ENCODE assay signal across 12 mouse cellular contexts in genomic region chr7:100276397-100276796, GRCm38 (mm10). TPM values are rescaled to one million over a fixed set of nuclear protein-coding genes. Genes with fewer than 3 reads are reported as not detected.
DNase-seq lines count a peak whose midpoint lies in the region; ATAC-seq and TF ChIP-seq lines count a peak whose summit lies in the region.
"Had no signal": no experiment of that assay in that cellular context is flagged by ENCODE, and none has a peak within 500 bp of the region (broad histone marks: within the 10 kb centered on the region; RNA-seq: fewer than 3 reads in every experiment).

No protein-coding gene starts in this region.

- no peaks in the 10 kb centered on the region for H3K4me1 ChIP-seq in heart, adult 2 months (ENCODE audit: control insufficient read depth, insufficient read depth, low read length)
- H3K4me1 ChIP-seq in heart, embryonic 12.5 days (replicated peaks), result peaks cover 4% of the 10 kb centered on the region; the same call in 1 of the 2 replicates
- H3K4me1 ChIP-seq in lung, postnatal 0 days (ENCODE audit: insufficient read depth, low read depth, low read length), result no peaks in the 10 kb centered on the region
- H3K4me1 ChIP-seq in G1E (ENCODE audit: insufficient read depth, low read depth, low read length), result no peaks in the 10 kb centered on the region
- H3K4me1 ChIP-seq: embryonic facial prominence, embryonic 15.5 days; limb, embryonic 13.5 days; stomach, embryonic 15.5 days had no signal

- intact Hi-C loops in heart, adult 2 months (cut with DNase I), result no loop called here
- intact Hi-C loops in left cerebral cortex, postnatal 25 days (cut with DNase I), result loop anchor here (10.0 kb wide), 1 partner anchor 118 kb away; no protein-coding TSS in a partner anchor

- H3K79me2 ChIP-seq in heart, adult 2 months (replicated peaks; ENCODE audit: control insufficient read depth, insufficient read depth, low read length), result no peaks in the 10 kb centered on the region

- peak; percentile 74 for TF ChIP-seq CTCF in heart, adult 2 months (IDR thresholded peaks at IDR 0.05)
- TF ChIP-seq CTCF in lung, postnatal 0 days (IDR thresholded peaks at IDR 0.05), result peak; percentile 62
- TF ChIP-seq CTCF in G1E (IDR thresholded peaks at IDR 0.05; ENCODE audit: low read depth, low read length), result peak; percentile 28; the same call in 1 of the 2 replicates

- H3K27me3 ChIP-seq in heart, adult 2 months (ENCODE audit: control insufficient read depth, insufficient read depth, low read length), result no peaks in the 10 kb centered on the region
- H3K27me3 ChIP-seq in heart, embryonic 12.5 days (replicated peaks), result no peaks in the 10 kb centered on the region
- no peaks in the 10 kb centered on the region for H3K27me3 ChIP-seq in lung, postnatal 0 days (replicated peaks; ENCODE audit: insufficient read depth, low read length)
- 0 out of 2 replicates have a peak, but pooled peaks cover 3% of the 10 kb centered on the region for H3K27me3 ChIP-seq in G1E (ENCODE audit: insufficient read depth, low read length)
- H3K27me3 ChIP-seq: embryonic facial prominence, embryonic 15.5 days; limb, embryonic 13.5 days; stomach, embryonic 15.5 days had no signal

- no peak overlapping the region for H3K27ac ChIP-seq in heart, adult 2 months
- no peak overlapping the region for H3K27ac ChIP-seq in heart, embryonic 12.5 days (ENCODE audit: poor library complexity, severe bottlenecking)
- H3K27ac ChIP-seq in lung, postnatal 0 days (ENCODE audit: low read length), result no peak overlapping the region
- H3K27ac ChIP-seq: embryonic facial prominence, embryonic 15.5 days; limb, embryonic 13.5 days; stomach, embryonic 15.5 days had no signal

- H3K4me3 ChIP-seq in heart, adult 2 months, result no peak overlapping the region
- H3K4me3 ChIP-seq in heart, embryonic 12.5 days, result no peak overlapping the region
- H3K4me3 ChIP-seq in lung, postnatal 0 days (ENCODE audit: low read depth, low read length), result no peak overlapping the region
- no peak overlapping the region for H3K4me3 ChIP-seq in G1E (ENCODE audit: low read depth, low read length)
- H3K4me3 ChIP-seq: embryonic facial prominence, embryonic 15.5 days; limb, embryonic 13.5 days; stomach, embryonic 15.5 days had no signal

- no peak for TF ChIP-seq POLR2A in heart, adult 2 months (IDR thresholded peaks at IDR 0.05; ENCODE audit: insufficient read depth, low read depth, low read length)

- ATAC-seq in heart, embryonic 12.5 days (ENCODE audit: insufficient number of reproducible peaks, low FRiP score), result no peak
- no peak for ATAC-seq in lung, postnatal 0 days
- ATAC-seq in G1E (ENCODE audit: extremely low read depth, insufficient number of reproducible peaks, low FRiP score, poor library complexity, severe bottlenecking), result no peak
- peak; percentile 39; the same call in 1 of the 2 replicates for ATAC-seq in megakaryocyte progenitor cell, adult 5-6 weeks (replicated peaks; ENCODE audit: poor library complexity)

- no peaks in the 10 kb centered on the region for H3K9me3 ChIP-seq in heart, embryonic 12.5 days (replicated peaks)
- no peaks in the 10 kb centered on the region for H3K9me3 ChIP-seq in lung, postnatal 0 days (ENCODE audit: low read length)
- no peaks in the 10 kb centered on the region for H3K9me3 ChIP-seq in G1E (replicated peaks)
- H3K9me3 ChIP-seq: embryonic facial prominence, embryonic 15.5 days; limb, embryonic 13.5 days; stomach, embryonic 15.5 days had no signal

- no peak for DNase-seq in heart, adult 2 months
- peak; percentile 44 for DNase-seq in lung, postnatal 0 days (ENCODE audit: low spot score)
- no peak for DNase-seq in lung, postnatal 4 days
- DNase-seq in G1E (ENCODE audit: low spot score), result no peak
- DNase-seq in adrenal gland, postnatal 10 days, result no peak
- no peak for DNase-seq in left cerebral cortex, postnatal 25 days (ENCODE audit: low spot score in 2 of 2)
- DNase-seq: heart, postnatal 36 days had no signal

- H3K4me2 ChIP-seq in heart, embryonic 12.5 days, result no peak overlapping the region
- no peak overlapping the region for H3K4me2 ChIP-seq in lung, postnatal 0 days (replicated peaks; ENCODE audit: low read depth, low read length)
- H3K4me2 ChIP-seq: embryonic facial prominence, embryonic 15.5 days; limb, embryonic 13.5 days; stomach, embryonic 15.5 days had no signal

- WGBS in heart, adult 2 months, result 53% methylated on average over 2 of the region's 2 CpGs
- WGBS in heart, embryonic 12.5 days, result 32% methylated on average over 2 of the region's 2 CpGs
- 36% methylated on average over 2 of the region's 2 CpGs for WGBS in lung, postnatal 0 days

- H3K9ac ChIP-seq in heart, adult 2 months (ENCODE audit: low read depth, low read length), result no peak overlapping the region
- H3K9ac ChIP-seq in heart, embryonic 12.5 days, result no peak overlapping the region
- no peak overlapping the region for H3K9ac ChIP-seq in lung, postnatal 0 days (replicated peaks; ENCODE audit: low read depth)
- H3K9ac ChIP-seq: embryonic facial prominence, embryonic 15.5 days; limb, embryonic 13.5 days; stomach, embryonic 15.5 days had no signal

- no peaks in the 10 kb centered on the region for H3K36me3 ChIP-seq in heart, adult 2 months (ENCODE audit: control insufficient read depth, insufficient read depth, low read length)
- no peaks in the 10 kb centered on the region for H3K36me3 ChIP-seq in heart, embryonic 12.5 days
- no peaks in the 10 kb centered on the region for H3K36me3 ChIP-seq in lung, postnatal 0 days (ENCODE audit: insufficient read depth, low read length)
- peaks cover 2% of the 10 kb centered on the region for H3K36me3 ChIP-seq in G1E (replicated peaks)
- H3K36me3 ChIP-seq: embryonic facial prominence, embryonic 15.5 days; stomach, embryonic 15.5 days had no signal

- no peak for TF ChIP-seq EP300 in heart, adult 2 months (IDR thresholded peaks at IDR 0.05; ENCODE audit: insufficient read depth, low read depth, low read length)
- TF ChIP-seq EP300 in lung, postnatal 0 days (IDR thresholded peaks at IDR 0.05), result no peak

RNA-seq across cellular contexts. Expression of gene P4ha3, which starts 8.9 kb away (rescaled TPM):
- under 1 TPM; 0.16 to 0.45 TPM for total RNA-seq in heart, adult 2 months (2021)
- 0.33 and 0.38 TPM in 2 replicates for polyA plus RNA-seq in heart, adult 2 months (2012; rRNA removed)
- 13.8 and 15.4 TPM in 2 replicates for polyA plus RNA-seq in heart, embryonic 12.5 days (2016; fragmentation: Nextera tagmentation; extraction: Ambion mirVana)
- 1.8 and 2.4 TPM in 2 replicates for polyA plus RNA-seq in lung, postnatal 0 days (2015; fragmentation: Nextera tagmentation; extraction: Ambion mirVana)
- total RNA-seq in G1E (2014; fragmentation: Nextera tagmentation) (not detected in 2 replicates), G1E (2017) (0.12 and 0.16 TPM in 2 replicates)
- polyA plus RNA-seq in G1E (2012), result not detected in 2 replicates
- 0.22 TPM in 1 of 2 replicates, not detected in the other for total RNA-seq in megakaryocyte progenitor cell, adult 5-6 weeks (2015)
- not detected in 2 replicates for total RNA-seq in megakaryocyte progenitor cell, adult 5-6 weeks (2017)
- total RNA-seq in adrenal gland, postnatal 10 days (2021), result 1 to 10 TPM; 3.1 TPM
- 1 to 10 TPM; 6.0 TPM for total RNA-seq in left cerebral cortex, postnatal 25 days (2021)

RNA-seq across cellular contexts. Expression of gene Pgm2l1, which starts 49.2 kb away (rescaled TPM):
- 1 to 10 TPM; 7.0 TPM for total RNA-seq in heart, adult 2 months (2021)
- 1.5 and 2.2 TPM in 2 replicates for polyA plus RNA-seq in heart, adult 2 months (2012; rRNA removed)
- polyA plus RNA-seq in heart, embryonic 12.5 days (2016; fragmentation: Nextera tagmentation; extraction: Ambion mirVana), result 1.9 and 3.2 TPM in 2 replicates
- polyA plus RNA-seq in lung, postnatal 0 days (2015; fragmentation: Nextera tagmentation; extraction: Ambion mirVana), result 2.0 and 2.1 TPM in 2 replicates
- total RNA-seq in G1E (2014; fragmentation: Nextera tagmentation) (20.8 and 22.5 TPM in 2 replicates), G1E (2017) (21.0 and 22.6 TPM in 2 replicates)
- 21.3 and 21.6 TPM in 2 replicates for polyA plus RNA-seq in G1E (2012)
- total RNA-seq in megakaryocyte progenitor cell, adult 5-6 weeks (2015), result 8.0 and 12.4 TPM in 2 replicates
- 6.2 and 10.6 TPM in 2 replicates for total RNA-seq in megakaryocyte progenitor cell, adult 5-6 weeks (2017)
- total RNA-seq in adrenal gland, postnatal 10 days (2021), result 10 to 100 TPM in 1 of 2 experiments, 1 to 10 TPM in 1; 8.5 to 12.8 TPM
- total RNA-seq in left cerebral cortex, postnatal 25 days (2021), result 100 to 1,000 TPM; 303 to 336 TPM

Comparison
In these comparisons a context has a peak if more than half of its experiments do, and no peak if none do; other contexts are left out.
1. RNA of gene Pgm2l1, which starts 49.2 kb away (total RNA-seq): 303 to 336 TPM in left cerebral cortex, postnatal 25 days; 20.8 to 22.6 TPM in G1E, 8.5 to 12.8 TPM in adrenal gland, postnatal 10 days, 6.2 to 12.4 TPM in megakaryocyte progenitor cell, adult 5-6 weeks and 7.0 TPM in heart, adult 2 months; every median in the first group is over 10 times any median in the second.
2. Peak in every context shown above with its lines, with median percentiles within 50 percentile points of each other: CTCF ChIP-seq.